Mouse (Mus musculus) hindbrain, postnatal 0 days (tissue): Measurements from ENCODE around the gene Mvd. TPM values are rescaled to one million over a fixed set of nuclear protein-coding genes. Genes with fewer than 3 reads are reported as not detected.
A peak's percentile ranks its signal among the peaks of the same experiment; 100 is the strongest.

Source experiments
- ATAC-seq: fragments of 200-750 bp; cut with Nextera tagmentation; 2 replicates; pipeline ENCODE4 v1.8.0; 2017; ENCODE audit warnings: mild to moderate bottlenecking, moderate TSS enrichment, moderate library complexity
- DNase-seq: peaks from one replicate; pipeline ENCODE4 v3.0.0-alpha.2; 2015; ENCODE audit warnings: low spot score
- H3K27ac ChIP-seq: fragments of 300-500 bp; sonication (generic); 2 replicates; pipeline ENCODE4 v1.5.1; 2014; ENCODE audit warnings: mild to moderate bottlenecking
- H3K27me3 ChIP-seq: fragments of 300-500 bp; sonication (generic); 2 replicates; pipeline ENCODE4 v1.6.1; 2014; ENCODE audit warnings: low read length, mixed read lengths; ENCODE audit not compliant: insufficient read depth
- H3K36me3 ChIP-seq: fragments of 300-500 bp; sonication (generic); 2 replicates; pipeline ENCODE4 v1.6.1; 2014; ENCODE audit warnings: low read length, mixed read lengths; ENCODE audit not compliant: insufficient read depth
- H3K4me1 ChIP-seq: fragments of 300-500 bp; sonication (generic); 2 replicates; pipeline ENCODE4 v1.6.1; 2014; ENCODE audit warnings: antibody characterized with exemption, low read length, mixed read lengths; ENCODE audit not compliant: insufficient read depth
- H3K4me2 ChIP-seq: fragments of 300-500 bp; sonication (generic); 2 replicates; pipeline ENCODE4 v1.6.1; 2014; ENCODE audit warnings: low read depth, mild to moderate bottlenecking, low read length, moderate library complexity, mixed read lengths
- H3K4me3 ChIP-seq: fragments of 300-500 bp; sonication (generic); 2 replicates; pipeline ENCODE4 v1.5.1; 2014; ENCODE audit warnings: low read length
- H3K9ac ChIP-seq: fragments of 300-500 bp; sonication (generic); replicated peaks from 2 replicates; pipeline ENCODE4 v1.6.1; 2014; ENCODE audit warnings: mild to moderate bottlenecking, low read length, moderate library complexity, mixed read lengths
- H3K9me3 ChIP-seq: fragments of 300-500 bp; sonication (generic); 2 replicates; pipeline ENCODE4 v1.6.1; 2016; ENCODE audit warnings: low read length, mixed read lengths
- CTCF ChIP-seq: IDR thresholded peaks from 2 replicates; pipeline ENCODE4 v1.5.1; 2016; ENCODE audit warnings: antibody characterized with exemption, control low read depth, low read depth
- WGBS: fragments of 180-500 bp; shearing (Covaris S2); extraction: QIAGEN DNeasy Blood & Tissue Kit; methylation state at CpG from one replicate; pipeline ENCODE4 v1.1.7; 2014; 5-methylcytosine and 5-hydroxymethylcytosine counted together
- polyA plus RNA-seq: library from polyadenylated mRNA; unstranded; fragments of >200 nt; fragmentation: Nextera tagmentation; extraction: Ambion mirVana; gene quantifications from 2 replicates; pipeline ENCODE4 v1.2.1, GENCODE M21; 2015
- total RNA-seq: library from RNA; depleted of rRNA; stranded (reverse); fragments of >200 nt; gene quantifications from 2 replicates; pipeline ENCODE4 v1.2.3, GENCODE M21; 2014

The Mvd gene
- total and polyA plus RNA-seq, 2 experiments from 2014 or later: 55.2 to 89.6 TPM

GRCm38 (mm10) chr8:122474951-122475560 is 31.8 kb upstream of the Mvd start:
- H3K4me2 ChIP-seq: peak overlapping the region; percentile 77
- DNase-seq (peak; percentile 42), ATAC-seq (peak; percentile 14; the same call in 1 of the 2 replicates)
- peaks cover 14% of the 10 kb centered on the region for H3K4me1 ChIP-seq
- TF ChIP-seq CTCF: no peak
- no peaks in the 10 kb centered on the region for H3K9me3 ChIP-seq
- H3K9ac ChIP-seq: peak overlapping the region; percentile 91
- peak overlapping the region; percentile 98 for H3K4me3 ChIP-seq
- peaks cover 13% of the 10 kb centered on the region; the same call in 1 of the 2 replicates for H3K36me3 ChIP-seq
- 10% methylated on average over 16 of the region's 16 CpGs for WGBS
- H3K27ac ChIP-seq: peak overlapping the region; percentile 86
- no peaks in the 10 kb centered on the region for H3K27me3 ChIP-seq

- no peak for TF ChIP-seq CTCF
- H3K4me2 ChIP-seq: no peak overlapping the region
- peaks cover 14% of the 10 kb centered on the region for H3K4me1 ChIP-seq
- DNase-seq: no peak
- H3K9ac ChIP-seq: no peak overlapping the region
- H3K36me3 ChIP-seq: peaks cover 8% of the 10 kb centered on the region; the same call in 1 of the 2 replicates
- WGBS: 90% methylated on average over 8 of the region's 8 CpGs
- H3K27ac ChIP-seq: no peak overlapping the region
- ATAC-seq: no peak
- no peaks in the 10 kb centered on the region for H3K27me3 ChIP-seq
- no peaks in the 10 kb centered on the region for H3K9me3 ChIP-seq
- H3K4me3 ChIP-seq: no peak overlapping the region
Observed at GRCm38 (mm10) chr8:122473911-122474421, 30.7 kb upstream of the Mvd start.

- no peaks in the 10 kb centered on the region for H3K9me3 ChIP-seq
- H3K4me3 ChIP-seq: no peak overlapping the region
- H3K36me3 ChIP-seq: peaks cover 29% of the 10 kb centered on the region; the same call in 1 of the 2 replicates
- TF ChIP-seq CTCF: no peak
- H3K4me1 ChIP-seq: 0 out of 2 replicates have a peak, but pooled peaks cover 6% of the 10 kb centered on the region
- DNase-seq: no peak
- H3K4me2 ChIP-seq: no peak overlapping the region
- H3K9ac ChIP-seq: no peak overlapping the region
- no peak overlapping the region for H3K27ac ChIP-seq
- ATAC-seq: no peak
- WGBS: 88% methylated on average over 5 of the region's 5 CpGs
- H3K27me3 ChIP-seq: no peaks in the 10 kb centered on the region
Observed at GRCm38 (mm10) chr8:122470691-122471090, 27.5 kb upstream of the Mvd start.

- no peak for TF ChIP-seq CTCF
- Histone ChIP-seq H3K36me3 (peaks cover 34% of the 10 kb centered on the region; the same call in 1 of the 2 replicates), H3K4me2 (no peak overlapping the region), H3K4me3 (no peak overlapping the region), H3K9ac (no peak overlapping the region), H3K4me1 (0 out of 2 replicates have a peak, but pooled peaks cover 3% of the 10 kb centered on the region), H3K27ac (no peak overlapping the region), H3K27me3 (no peaks in the 10 kb centered on the region), H3K9me3 (no peaks in the 10 kb centered on the region)
- ATAC-seq: no peak
- WGBS: 87% methylated on average over 10 of the region's 10 CpGs
- DNase-seq: no peak
Observed at GRCm38 (mm10) chr8:122469965-122470364, 26.7 kb upstream of the Mvd start.

GRCm38 (mm10) chr8:122469407-122469806 is 26.2 kb upstream of the Mvd start:
- DNase-seq: no peak
- Histone ChIP-seq H3K9ac (no peak overlapping the region), H3K27me3 (no peaks in the 10 kb centered on the region), H3K4me2 (no peak overlapping the region), H3K36me3 (peaks cover 34% of the 10 kb centered on the region; the same call in 1 of the 2 replicates), H3K4me1 (no peaks in the 10 kb centered on the region), H3K4me3 (no peak overlapping the region), H3K9me3 (no peaks in the 10 kb centered on the region), H3K27ac (no peak overlapping the region)
- no peak for TF ChIP-seq CTCF
- ATAC-seq: no peak
- WGBS: 79% methylated on average over 6 of the region's 6 CpGs

- H3K36me3 ChIP-seq: peaks cover 34% of the 10 kb centered on the region; the same call in 1 of the 2 replicates
- H3K27me3 ChIP-seq: no peaks in the 10 kb centered on the region
- H3K4me3 ChIP-seq: no peak overlapping the region
- WGBS: 86% methylated on average over 13 of the region's 13 CpGs
- no peak overlapping the region for H3K27ac ChIP-seq
- TF ChIP-seq CTCF: no peak
- no peak for DNase-seq
- H3K9ac ChIP-seq: no peak overlapping the region
- H3K4me2 ChIP-seq: no peak overlapping the region
- H3K4me1 ChIP-seq: no peaks in the 10 kb centered on the region
- H3K9me3 ChIP-seq: no peaks in the 10 kb centered on the region
- ATAC-seq: no peak
Observed at GRCm38 (mm10) chr8:122467816-122468215, 24.6 kb upstream of the Mvd start.

- H3K9me3 ChIP-seq: no peaks in the 10 kb centered on the region
- H3K9ac ChIP-seq: no peak overlapping the region
- WGBS: 70% methylated on average over 7 of the region's 7 CpGs
Observed at GRCm38 (mm10) chr8:122464985-122465384, 21.8 kb upstream of the Mvd start.

More at GRCm38 (mm10) chr8:122464985-122465384, 21.8 kb upstream of the Mvd start:
- TF ChIP-seq CTCF: no peak
- no peaks in the 10 kb centered on the region for H3K27me3 ChIP-seq
- H3K4me3 ChIP-seq: no peak overlapping the region
- H3K27ac ChIP-seq: no peak overlapping the region
- ATAC-seq (no peak), DNase-seq (no peak)
- no peaks in the 10 kb centered on the region for H3K4me1 ChIP-seq
- H3K4me2 ChIP-seq: no peak overlapping the region
- H3K36me3 ChIP-seq: peaks cover 34% of the 10 kb centered on the region; the same call in 1 of the 2 replicates
